ENCODE assay signal across 8 mouse cellular contexts in the genomic region with DNA sequence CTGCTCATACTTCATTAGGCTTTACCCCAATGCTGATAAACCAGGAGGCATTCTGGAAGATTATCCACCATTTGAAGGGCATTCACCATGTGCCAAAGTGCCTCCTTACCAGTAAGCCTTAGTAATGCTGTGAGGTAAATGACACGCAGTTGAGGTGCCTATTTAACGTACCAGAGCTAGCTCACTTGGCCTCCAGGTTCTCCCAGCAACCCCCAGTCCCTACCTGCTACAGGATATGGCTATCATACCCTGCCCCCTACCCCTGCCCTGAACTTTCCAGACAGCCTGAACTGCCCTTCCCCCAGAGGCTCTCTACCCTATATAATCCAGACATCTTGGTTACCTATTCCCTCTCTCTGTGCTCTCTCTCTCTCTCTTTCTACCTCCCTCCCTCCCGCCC. TPM values are rescaled to one million over a fixed set of nuclear protein-coding genes. Genes with fewer than 3 reads are reported as not detected.
A peak's percentile ranks its signal among the peaks of the same experiment; 100 is the strongest.
DNase-seq lines count a peak whose midpoint lies in the region; ATAC-seq and TF ChIP-seq lines count a peak whose summit lies in the region.

No protein-coding gene starts in this region.

- peak overlapping the region; percentile 99 for H3K4me2 ChIP-seq in heart, embryonic 11.5 days
- no peak overlapping the region for H3K4me2 ChIP-seq in midbrain, embryonic 11.5 days
- peak overlapping the region; percentile 99 for H3K4me2 ChIP-seq in liver, postnatal 0 days (ENCODE audit: low read depth, low read length)

- intact Hi-C loops in heart, postnatal 36 days (cut with DNase I): no loop called here
- intact Hi-C loops in gastrocnemius, postnatal 36 days (cut with DNase I): no loop called here

- no peaks in the 10 kb centered on the region for H3K27me3 ChIP-seq in heart, embryonic 11.5 days (ENCODE audit: control insufficient read depth, insufficient read depth, low read length)
- H3K27me3 ChIP-seq in midbrain, embryonic 10.5 days (ENCODE audit: low read depth, poor library complexity, severe bottlenecking): no peaks in the 10 kb centered on the region
- H3K27me3 ChIP-seq in midbrain, embryonic 11.5 days (ENCODE audit: control insufficient read depth, insufficient read depth, low read length): no peaks in the 10 kb centered on the region
- no peaks in the 10 kb centered on the region; the same call in 1 of the 2 replicates for H3K27me3 ChIP-seq in embryonic facial prominence, embryonic 10.5 days (replicated peaks; ENCODE audit: low read depth, poor library complexity, severe bottlenecking)
- no peaks in the 10 kb centered on the region for H3K27me3 ChIP-seq in liver, postnatal 0 days (ENCODE audit: insufficient read depth, low read length)

- DNase-seq in heart, postnatal 36 days: no peak
- DNase-seq in midbrain, embryonic 10.5 days (ENCODE audit: low spot score): no peak
- DNase-seq in midbrain, embryonic 11.5 days (ENCODE audit: low spot score, missing footprints): no peak
- DNase-seq in embryonic facial prominence, embryonic 10.5 days (ENCODE audit: low spot score): no peak
- DNase-seq in liver, postnatal 0 days: no peak
- DNase-seq in gastrocnemius, postnatal 36 days: no peak
- no peak for DNase-seq in retina, postnatal 1 day

- no peak overlapping the region for H3K4me3 ChIP-seq in heart, embryonic 11.5 days (ENCODE audit: low read depth, low read length)
- H3K4me3 ChIP-seq in midbrain, embryonic 10.5 days: peak overlapping the region; percentile 96
- no peak overlapping the region for H3K4me3 ChIP-seq in midbrain, embryonic 11.5 days (ENCODE audit: low read depth, low read length)
- peak overlapping the region; percentile 86; the same call in 1 of the 2 replicates for H3K4me3 ChIP-seq in embryonic facial prominence, embryonic 10.5 days
- H3K4me3 ChIP-seq in liver, postnatal 0 days (ENCODE audit: low read depth, low read length): peak overlapping the region; percentile 69

- H3K27ac ChIP-seq in heart, embryonic 11.5 days (ENCODE audit: low read depth, low read length): no peak overlapping the region; the same call in 1 of the 2 replicates
- H3K27ac ChIP-seq in midbrain, embryonic 10.5 days (replicated peaks): peak overlapping the region; percentile 100
- no peak overlapping the region; the same call in 1 of the 2 replicates for H3K27ac ChIP-seq in midbrain, embryonic 11.5 days (ENCODE audit: low read depth, low read length)
- peak overlapping the region; percentile 100; the same call in 1 of the 2 replicates for H3K27ac ChIP-seq in embryonic facial prominence, embryonic 10.5 days (replicated peaks)
- H3K27ac ChIP-seq in liver, postnatal 0 days (ENCODE audit: low read depth): peak overlapping the region; percentile 84

- 67% methylated on average over 3 of the region's 3 CpGs for WGBS in heart, embryonic 11.5 days (ENCODE audit: insufficient replicate concordance)
- 73% methylated on average over 3 of the region's 3 CpGs for WGBS in midbrain, embryonic 10.5 days
- WGBS in midbrain, embryonic 11.5 days: 63% methylated on average over 3 of the region's 3 CpGs
- 58% methylated on average over 3 of the region's 3 CpGs for WGBS in embryonic facial prominence, embryonic 10.5 days
- WGBS in liver, postnatal 0 days (ENCODE audit: insufficient replicate concordance): 61% methylated on average over 3 of the region's 3 CpGs

- H3K36me3 ChIP-seq in heart, embryonic 11.5 days (ENCODE audit: control insufficient read depth, insufficient read depth, low read length): no peaks in the 10 kb centered on the region
- peaks cover 2% of the 10 kb centered on the region; the same call in 1 of the 2 replicates for H3K36me3 ChIP-seq in midbrain, embryonic 10.5 days
- no peaks in the 10 kb centered on the region; the same call in 1 of the 2 replicates for H3K36me3 ChIP-seq in midbrain, embryonic 11.5 days (ENCODE audit: control insufficient read depth, insufficient read depth, low read length)
- peaks cover 2% of the 10 kb centered on the region for H3K36me3 ChIP-seq in embryonic facial prominence, embryonic 10.5 days (replicated peaks)
- no peaks in the 10 kb centered on the region for H3K36me3 ChIP-seq in liver, postnatal 0 days (replicated peaks; ENCODE audit: insufficient read depth, low read length)

- no peak for TF ChIP-seq CTCF in liver, postnatal 0 days (IDR thresholded peaks at IDR 0.05; ENCODE audit: low read depth)

- no peak for TF ChIP-seq EP300 in liver, postnatal 0 days (IDR thresholded peaks at IDR 0.05; ENCODE audit: low read depth)

- no peak for ATAC-seq in heart, embryonic 11.5 days (replicated peaks; ENCODE audit: insufficient number of reproducible peaks, low FRiP score, low TSS enrichment)
- no peak for ATAC-seq in midbrain, embryonic 11.5 days (ENCODE audit: low FRiP score)
- ATAC-seq in liver, postnatal 0 days: no peak

- 0 out of 2 replicates have a peak overlapping the region, but pooled peaks have one; percentile 5 for H3K9ac ChIP-seq in heart, embryonic 11.5 days (ENCODE audit: low read depth, low read length)
- H3K9ac ChIP-seq in midbrain, embryonic 11.5 days (ENCODE audit: low read length): no peak overlapping the region
- peak overlapping the region; percentile 88; the same call in 1 of the 2 replicates for H3K9ac ChIP-seq in liver, postnatal 0 days (replicated peaks)

- H3K9me3 ChIP-seq in heart, embryonic 11.5 days (replicated peaks; ENCODE audit: control insufficient read depth, low read length): no peaks in the 10 kb centered on the region
- H3K9me3 ChIP-seq in midbrain, embryonic 10.5 days (replicated peaks): no peaks in the 10 kb centered on the region
- no peaks in the 10 kb centered on the region for H3K9me3 ChIP-seq in midbrain, embryonic 11.5 days (ENCODE audit: control insufficient read depth, low read length)
- H3K9me3 ChIP-seq in embryonic facial prominence, embryonic 10.5 days: no peaks in the 10 kb centered on the region
- H3K9me3 ChIP-seq in liver, postnatal 0 days (ENCODE audit: low read length): no peaks in the 10 kb centered on the region

- H3K4me1 ChIP-seq in heart, embryonic 11.5 days (ENCODE audit: control insufficient read depth, insufficient read depth, low read length): peaks cover 49% of the 10 kb centered on the region
- peaks cover 91% of the 10 kb centered on the region for H3K4me1 ChIP-seq in midbrain, embryonic 10.5 days
- peaks cover 50% of the 10 kb centered on the region for H3K4me1 ChIP-seq in midbrain, embryonic 11.5 days (ENCODE audit: control insufficient read depth, insufficient read depth, low read length)
- peaks cover 81% of the 10 kb centered on the region for H3K4me1 ChIP-seq in embryonic facial prominence, embryonic 10.5 days
- peaks cover 63% of the 10 kb centered on the region for H3K4me1 ChIP-seq in liver, postnatal 0 days (ENCODE audit: insufficient read depth)

RNA-seq across cellular contexts. Expression of a gene that starts 0.8 kb away (rescaled TPM):
- 5.7 and 10.3 TPM in 2 replicates for polyA plus RNA-seq in heart, embryonic 11.5 days (2014; fragmentation: Nextera tagmentation; extraction: Ambion mirVana)
- 1 to 10 TPM; 4.7 to 4.8 TPM for total RNA-seq in heart, postnatal 36 days (2021)
- 5.3 and 6.6 TPM in 2 replicates for polyA plus RNA-seq in midbrain, embryonic 10.5 days (2016; fragmentation: Nextera tagmentation; extraction: Ambion mirVana)
- 4.4 and 4.8 TPM in 2 replicates for polyA plus RNA-seq in midbrain, embryonic 11.5 days (2014; fragmentation: Nextera tagmentation; extraction: Ambion mirVana)
- polyA plus RNA-seq in embryonic facial prominence, embryonic 10.5 days (2016; fragmentation: Nextera tagmentation; extraction: Ambion mirVana): 9.4 and 10.1 TPM in 2 replicates
- polyA plus RNA-seq in liver, postnatal 0 days (2015; fragmentation: Nextera tagmentation; extraction: Ambion mirVana): 19.6 and 24.7 TPM in 2 replicates
- total RNA-seq in gastrocnemius, postnatal 36 days (2021): 1 to 10 TPM; 1.9 to 2.8 TPM

RNA-seq across cellular contexts. Expression of a gene that starts 2.3 kb away (rescaled TPM):
- 11.8 and 12.5 TPM in 2 replicates for polyA plus RNA-seq in heart, embryonic 11.5 days (2014; fragmentation: Nextera tagmentation; extraction: Ambion mirVana)
- total RNA-seq in heart, postnatal 36 days (2021): 10 to 100 TPM; 18.0 to 19.6 TPM
- polyA plus RNA-seq in midbrain, embryonic 10.5 days (2016; fragmentation: Nextera tagmentation; extraction: Ambion mirVana): 17.5 and 17.7 TPM in 2 replicates
- 17.3 and 20.1 TPM in 2 replicates for polyA plus RNA-seq in midbrain, embryonic 11.5 days (2014; fragmentation: Nextera tagmentation; extraction: Ambion mirVana)
- 18.2 and 19.5 TPM in 2 replicates for polyA plus RNA-seq in embryonic facial prominence, embryonic 10.5 days (2016; fragmentation: Nextera tagmentation; extraction: Ambion mirVana)
- polyA plus RNA-seq in liver, postnatal 0 days (2015; fragmentation: Nextera tagmentation; extraction: Ambion mirVana): 3.6 and 4.9 TPM in 2 replicates
- total RNA-seq in gastrocnemius, postnatal 36 days (2021): 10 to 100 TPM; 12.1 to 13.9 TPM

RNA-seq across cellular contexts. Expression of a gene that starts 8.9 kb away (rescaled TPM):
- 3.2 and 4.5 TPM in 2 replicates for polyA plus RNA-seq in heart, embryonic 11.5 days (2014; fragmentation: Nextera tagmentation; extraction: Ambion mirVana)
- under 1 TPM; 0.24 to 0.47 TPM for total RNA-seq in heart, postnatal 36 days (2021)
- 3.1 and 3.2 TPM in 2 replicates for polyA plus RNA-seq in midbrain, embryonic 10.5 days (2016; fragmentation: Nextera tagmentation; extraction: Ambion mirVana)
- 1.4 and 1.6 TPM in 2 replicates for polyA plus RNA-seq in midbrain, embryonic 11.5 days (2014; fragmentation: Nextera tagmentation; extraction: Ambion mirVana)
- 2.6 and 3.6 TPM in 2 replicates for polyA plus RNA-seq in embryonic facial prominence, embryonic 10.5 days (2016; fragmentation: Nextera tagmentation; extraction: Ambion mirVana)
- polyA plus RNA-seq in liver, postnatal 0 days (2015; fragmentation: Nextera tagmentation; extraction: Ambion mirVana): 1.4 and 1.9 TPM in 2 replicates
- under 1 TPM in 1 of 2 experiments, not detected in 1; 0.28 TPM for total RNA-seq in gastrocnemius, postnatal 36 days (2021)

RNA-seq across cellular contexts. Expression of a gene that starts 14.7 kb away (rescaled TPM):
- polyA plus RNA-seq in heart, embryonic 11.5 days (2014; fragmentation: Nextera tagmentation; extraction: Ambion mirVana): 94.7 and 115 TPM in 2 replicates
- total RNA-seq in heart, postnatal 36 days (2021): 10 to 100 TPM; 35.7 to 37.1 TPM
- polyA plus RNA-seq in midbrain, embryonic 10.5 days (2016; fragmentation: Nextera tagmentation; extraction: Ambion mirVana): 202 and 233 TPM in 2 replicates
- 180 and 185 TPM in 2 replicates for polyA plus RNA-seq in midbrain, embryonic 11.5 days (2014; fragmentation: Nextera tagmentation; extraction: Ambion mirVana)
- 165 and 172 TPM in 2 replicates for polyA plus RNA-seq in embryonic facial prominence, embryonic 10.5 days (2016; fragmentation: Nextera tagmentation; extraction: Ambion mirVana)
- polyA plus RNA-seq in liver, postnatal 0 days (2015; fragmentation: Nextera tagmentation; extraction: Ambion mirVana): 78.4 and 80.0 TPM in 2 replicates
- total RNA-seq in gastrocnemius, postnatal 36 days (2021): 10 to 100 TPM; 17.3 to 18.0 TPM

RNA-seq across cellular contexts. Expression of a gene that starts 15.3 kb away (rescaled TPM):
- polyA plus RNA-seq in heart, embryonic 11.5 days (2014; fragmentation: Nextera tagmentation; extraction: Ambion mirVana): 51.6 and 63.1 TPM in 2 replicates
- total RNA-seq in heart, postnatal 36 days (2021): 10 to 100 TPM; 61.2 to 70.5 TPM
- polyA plus RNA-seq in midbrain, embryonic 10.5 days (2016; fragmentation: Nextera tagmentation; extraction: Ambion mirVana): 66.0 and 70.1 TPM in 2 replicates
- 68.4 and 75.3 TPM in 2 replicates for polyA plus RNA-seq in midbrain, embryonic 11.5 days (2014; fragmentation: Nextera tagmentation; extraction: Ambion mirVana)
- polyA plus RNA-seq in embryonic facial prominence, embryonic 10.5 days (2016; fragmentation: Nextera tagmentation; extraction: Ambion mirVana): 51.3 and 56.1 TPM in 2 replicates
- polyA plus RNA-seq in liver, postnatal 0 days (2015; fragmentation: Nextera tagmentation; extraction: Ambion mirVana): 9.9 and 11.1 TPM in 2 replicates
- total RNA-seq in gastrocnemius, postnatal 36 days (2021): 10 to 100 TPM; 61.5 to 63.2 TPM

Comparison
In these comparisons a context has a peak if more than half of its experiments do, and no peak if none do; other contexts are left out.
1. H3K27ac ChIP-seq: peak in midbrain, embryonic 10.5 days (single experiment), embryonic facial prominence, embryonic 10.5 days (single experiment) and liver, postnatal 0 days (single experiment); none in heart, embryonic 11.5 days (single experiment) and midbrain, embryonic 11.5 days (single experiment).
2. H3K4me3 ChIP-seq: peak in midbrain, embryonic 10.5 days (single experiment), embryonic facial prominence, embryonic 10.5 days (single experiment) and liver, postnatal 0 days (single experiment); none in heart, embryonic 11.5 days (single experiment) and midbrain, embryonic 11.5 days (single experiment).